8 mouse cellular contexts compared by ENCODE assay signal in the genomic region with DNA sequence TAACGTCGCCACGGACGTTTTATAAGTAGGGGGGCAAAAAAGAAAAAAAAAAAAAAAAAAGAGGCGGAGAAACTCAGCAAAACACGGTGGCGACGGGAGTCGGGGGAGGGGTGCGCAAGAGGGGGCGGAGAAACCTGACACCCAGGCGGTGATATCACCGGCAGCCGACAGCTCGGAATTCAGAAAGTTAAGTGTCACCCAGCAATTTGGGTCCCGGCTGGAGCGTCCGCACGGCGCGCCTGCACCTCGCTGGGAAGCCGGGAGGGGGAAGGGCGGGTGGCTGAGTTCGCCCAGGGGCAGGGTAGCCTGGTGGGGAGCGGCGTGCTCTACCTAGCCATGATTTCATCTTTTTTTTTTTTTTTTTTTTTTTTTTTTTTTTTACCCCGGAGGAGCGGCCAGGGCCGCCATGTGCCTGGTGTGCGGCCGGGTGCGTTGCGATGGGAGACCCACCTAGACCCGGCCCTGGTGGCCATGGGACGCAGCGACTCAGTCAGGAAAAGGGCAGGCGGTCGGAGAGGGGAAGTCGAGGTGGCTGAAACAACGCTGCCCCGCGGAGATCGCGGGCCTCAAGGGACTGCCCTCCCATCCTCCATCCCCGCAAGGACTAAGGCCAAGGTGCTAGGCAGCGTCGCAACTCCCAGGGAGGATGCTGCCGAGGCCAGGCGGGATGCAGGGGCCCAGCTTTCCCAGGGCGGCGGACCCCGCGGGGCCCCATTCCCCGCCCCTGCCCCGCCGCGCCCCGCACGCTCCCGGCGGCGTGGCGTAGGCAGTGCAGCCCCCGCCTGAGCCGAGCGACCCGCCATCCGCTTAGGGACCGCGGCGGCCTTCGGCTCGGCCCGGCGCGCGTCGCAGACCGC. TPM values are rescaled to one million over a fixed set of nuclear protein-coding genes. Genes with fewer than 3 reads are reported as not detected.
A peak's percentile ranks its signal among the peaks of the same experiment; 100 is the strongest.
DNase-seq lines count a peak whose midpoint lies in the region; ATAC-seq and TF ChIP-seq lines count a peak whose summit lies in the region.

No protein-coding gene starts in this region.

- no peak for TF ChIP-seq EP300 in CH12.LX (IDR thresholded peaks at IDR 0.05; ENCODE audit: low read length)

- peak; percentile 73 for ATAC-seq in forebrain, embryonic 11.5 days (replicated peaks; ENCODE audit: low FRiP score)
- ATAC-seq in heart, embryonic 16.5 days (replicated peaks; ENCODE audit: extremely low read depth, insufficient read depth, low FRiP score) = peak; percentile 60
- peak; percentile 75 for ATAC-seq in neural tube, embryonic 15.5 days (ENCODE audit: low FRiP score)

- no peaks in the 10 kb centered on the region for H3K27me3 ChIP-seq in CH12.LX (replicated peaks)
- H3K27me3 ChIP-seq in forebrain, embryonic 11.5 days (ENCODE audit: control insufficient read depth, insufficient read depth, low read length) = no peaks in the 10 kb centered on the region
- no peaks in the 10 kb centered on the region for H3K27me3 ChIP-seq in heart, embryonic 16.5 days (ENCODE audit: control insufficient read depth, insufficient read depth, low read length)
- no peaks in the 10 kb centered on the region for H3K27me3 ChIP-seq in neural tube, embryonic 15.5 days (replicated peaks)

- peak overlapping the region; percentile 96 for H3K9ac ChIP-seq in CH12.LX (ENCODE audit: insufficient read depth, low read depth)
- peak overlapping the region; percentile 96 for H3K9ac ChIP-seq in forebrain, embryonic 11.5 days (ENCODE audit: low read length)
- peak overlapping the region; percentile 84 for H3K9ac ChIP-seq in heart, embryonic 16.5 days (ENCODE audit: low read length)
- H3K9ac ChIP-seq in neural tube, embryonic 15.5 days (replicated peaks) = peak overlapping the region; percentile 91

- dilution Hi-C loops in CH12.LX (cut with MboI; ENCODE audit: extremely low pct_ligation_motif_present, extremely low pct_unique_long_range_greater_than_20kb, low sequenced_read_pairs) = no loop called here

- H3K36me3 ChIP-seq in CH12.LX (replicated peaks in 1 of 2; ENCODE audit: control insufficient read depth in 1 of 2, insufficient read depth in 1 of 2, low read length in 1 of 2) = peaks cover 3 to 32% of the 10 kb centered on the region in 2 experiments
- no peaks in the 10 kb centered on the region for H3K36me3 ChIP-seq in forebrain, embryonic 11.5 days (ENCODE audit: control insufficient read depth, insufficient read depth, low read length)
- peaks cover 3% of the 10 kb centered on the region; the same call in 1 of the 2 replicates for H3K36me3 ChIP-seq in heart, embryonic 16.5 days (ENCODE audit: control insufficient read depth, insufficient read depth)
- H3K36me3 ChIP-seq in neural tube, embryonic 15.5 days = no peaks in the 10 kb centered on the region

- WGBS in forebrain, embryonic 11.5 days = under 1% methylated on average over 77 of the region's 80 CpGs
- WGBS in heart, embryonic 16.5 days = under 1% methylated on average over 76 of the region's 80 CpGs
- WGBS in neural tube, embryonic 15.5 days = under 1% methylated on average over 77 of the region's 80 CpGs

- H3K27ac ChIP-seq in CH12.LX (ENCODE audit: insufficient read depth, low read depth) = peak overlapping the region; percentile 84
- peak overlapping the region; percentile 81 for H3K27ac ChIP-seq in forebrain, embryonic 11.5 days (ENCODE audit: low read depth, low read length)
- peak overlapping the region; percentile 92 for H3K27ac ChIP-seq in heart, embryonic 16.5 days (ENCODE audit: low read length)
- peak overlapping the region; percentile 93 for H3K27ac ChIP-seq in neural tube, embryonic 15.5 days (replicated peaks)

- peaks cover 10 to 52% of the 10 kb centered on the region in 2 experiments for H3K4me1 ChIP-seq in CH12.LX (ENCODE audit: control insufficient read depth in 1 of 2, insufficient read depth in 2 of 2)
- H3K4me1 ChIP-seq in forebrain, embryonic 11.5 days (replicated peaks; ENCODE audit: control insufficient read depth, insufficient read depth, low read length) = peaks cover 4% of the 10 kb centered on the region; the same call in 1 of the 2 replicates
- peaks cover 24% of the 10 kb centered on the region for H3K4me1 ChIP-seq in heart, embryonic 16.5 days (ENCODE audit: control insufficient read depth, insufficient read depth, low read length)
- peaks cover 32% of the 10 kb centered on the region for H3K4me1 ChIP-seq in neural tube, embryonic 15.5 days

- DNase-seq in CH12.LX (ENCODE audit: extremely low read depth) = peak; percentile 88
- peak; percentile 66 for DNase-seq in c-Kit-positive CD71-negative TER-119-negative erythroid progenitor cells, embryonic 14.5 days (ENCODE audit: low read depth)
- peak; percentile 91 for DNase-seq in forebrain, embryonic 11.5 days (ENCODE audit: low spot score)
- peak; percentile 86 to 87 for DNase-seq in kidney, postnatal 36 days
- peak; percentile 91 to 92 for DNase-seq in lung, adult 18-20 months
- peak; percentile 90 to 91 for DNase-seq in thymus, adult 18-20 months

- peaks cover 43% of the 10 kb centered on the region for H3K79me2 ChIP-seq in CH12.LX (replicated peaks; ENCODE audit: control insufficient read depth, extremely low read depth, insufficient read depth, poor library complexity, severe bottlenecking)

- peak; percentile 94 for TF ChIP-seq POLR2A in CH12.LX (IDR thresholded peaks at IDR 0.05; ENCODE audit: low read depth, low read length)

- no peaks in the 10 kb centered on the region for H3K9me3 ChIP-seq in CH12.LX (replicated peaks; ENCODE audit: low read length)
- no peaks in the 10 kb centered on the region for H3K9me3 ChIP-seq in forebrain, embryonic 11.5 days (ENCODE audit: control insufficient read depth, low read length)
- no peaks in the 10 kb centered on the region for H3K9me3 ChIP-seq in heart, embryonic 16.5 days (replicated peaks; ENCODE audit: control insufficient read depth, low read length)
- no peaks in the 10 kb centered on the region for H3K9me3 ChIP-seq in neural tube, embryonic 15.5 days (replicated peaks)

- no peak; the same call in 1 of the 2 replicates for TF ChIP-seq RAD21 in CH12.LX (IDR thresholded peaks at IDR 0.05; ENCODE audit: low read depth, low read length)

- in situ Hi-C loops in CH12.LX (cut with MboI; ENCODE audit: low pct_ligation_motif_present, low pct_unique_long_range_greater_than_20kb, low sequenced_read_pairs) = no loop called here

- H3K4me3 ChIP-seq in CH12.LX (replicated peaks in 1 of 3; ENCODE audit: low read depth in 2 of 3, low read length in 2 of 3, poor library complexity in 1 of 3) = peak overlapping the region; percentile 72 to 89 (median 87)
- H3K4me3 ChIP-seq in forebrain, embryonic 11.5 days (ENCODE audit: low read depth, low read length) = peak overlapping the region; percentile 82
- H3K4me3 ChIP-seq in heart, embryonic 16.5 days (ENCODE audit: low read length) = peak overlapping the region; percentile 91
- H3K4me3 ChIP-seq in neural tube, embryonic 15.5 days (replicated peaks) = peak overlapping the region; percentile 69

- TF ChIP-seq CTCF in CH12.LX (conservative IDR thresholded peaks at IDR 0.05 in 1 of 2, IDR thresholded peaks at IDR 0.05 in 1 of 2; ENCODE audit: low read depth in 2 of 2, low read length in 2 of 2) = no peak

- no peak overlapping the region for H3K4me2 ChIP-seq in CH12.LX (ENCODE audit: insufficient read depth, low read depth, poor library complexity, severe bottlenecking)
- peak overlapping the region; percentile 97 for H3K4me2 ChIP-seq in forebrain, embryonic 11.5 days (ENCODE audit: low read depth, low read length, severe bottlenecking)
- peak overlapping the region; percentile 100 for H3K4me2 ChIP-seq in heart, embryonic 16.5 days (ENCODE audit: low read depth, low read length)
- H3K4me2 ChIP-seq in neural tube, embryonic 15.5 days = peak overlapping the region; percentile 97

TF ChIP-seq in CH12.LX, 34 proteins besides CTCF, POLR2A, EP300 and RAD21 (continues in another document):
- TF ChIP-seq IRF4 (IDR thresholded peaks at IDR 0.05; ENCODE audit: low read depth, low read length) (peak; percentile 45; the same call in 1 of the 2 replicates), MAZ (IDR thresholded peaks at IDR 0.05; ENCODE audit: low read depth, low read length) (peak; percentile 66; the same call in 1 of the 2 replicates), MYC (IDR thresholded peaks at IDR 0.05; ENCODE audit: low read depth, low read length) (peak; percentile 90), ZC3H11A (IDR thresholded peaks at IDR 0.05; ENCODE audit: low read depth, low read length) (no peak), BHLHE40 (IDR thresholded peaks at IDR 0.05; ENCODE audit: low read depth, low read length) (peak; percentile 72), MAX (IDR thresholded peaks at IDR 0.05; ENCODE audit: low read length) (peak; percentile 68; the same call in 1 of the 2 replicates), ELF1 (IDR thresholded peaks at IDR 0.05; ENCODE audit: low read depth, low read length) (no peak), ETS1 (conservative IDR thresholded peaks at IDR 0.05; ENCODE audit: low read depth, low read length) (peak; percentile 73), ZNF384 (IDR thresholded peaks at IDR 0.05; ENCODE audit: low read depth, low read length) (peak; percentile 96), CHD2 (IDR thresholded peaks at IDR 0.05; ENCODE audit: low read length) (peak; percentile 72), MEF2A (IDR thresholded peaks at IDR 0.05; ENCODE audit: borderline replicate concordance, low read depth, low read length) (no peak), NELFE (IDR thresholded peaks at IDR 0.05; ENCODE audit: low read depth, low read length) (peak; percentile 83), RCOR1 (conservative IDR thresholded peaks at IDR 0.05; ENCODE audit: low read depth, low read length) (peak; percentile 46; the same call in 1 of the 2 replicates), JUN (IDR thresholded peaks at IDR 0.05; ENCODE audit: insufficient read depth, low read depth, low read length) (no peak; the same call in 1 of the 2 replicates), KAT2A (IDR thresholded peaks at IDR 0.05; ENCODE audit: insufficient replicate concordance, low read length) (no peak), TCF12 (IDR thresholded peaks at IDR 0.05; ENCODE audit: low read depth, low read length) (peak; percentile 82), USF2 (conservative IDR thresholded peaks at IDR 0.05; ENCODE audit: low read depth, low read length) (no peak), HCFC1 (IDR thresholded peaks at IDR 0.05; ENCODE audit: low read depth, low read length) (peak; percentile 33; the same call in 1 of the 2 replicates), POLR2AphosphoS2 (IDR thresholded peaks at IDR 0.05; ENCODE audit: low read depth, low read length) (0 out of 2 replicates have a peak, but pooled peaks have one; percentile 27), SIN3A (IDR thresholded peaks at IDR 0.05; ENCODE audit: low read length) (peak; percentile 52; the same call in 1 of the 2 replicates)

RNA-seq across cellular contexts. Expression of gene Setd7, which starts 0.9 kb away (rescaled TPM):
- 21.7 and 23.6 TPM in 2 replicates for total RNA-seq in CH12.LX (2012; rRNA removed)
- total RNA-seq in CH12.LX (2014; rRNA removed) = 16.2 and 16.6 TPM in 2 replicates
- 28.9 and 34.3 TPM in 2 replicates for polyA plus RNA-seq in CH12.LX (2012; ENCODE audit: insufficient read length, low read depth)
- 4.3 and 4.6 TPM in 2 replicates for polyA plus RNA-seq in forebrain, embryonic 11.5 days (2014; fragmentation: Nextera tagmentation; extraction: Ambion mirVana)
- 4.5 and 5.0 TPM in 2 replicates for polyA plus RNA-seq in heart, embryonic 16.5 days (2015; fragmentation: Nextera tagmentation; extraction: Ambion mirVana)
- 2.6 and 4.2 TPM in 2 replicates for polyA plus RNA-seq in neural tube, embryonic 15.5 days (2015; fragmentation: Nextera tagmentation; extraction: Ambion mirVana)

Comparison
In these comparisons a context has a peak if more than half of its experiments do, and no peak if none do; other contexts are left out.
1. Peak in every context shown above with its lines: DNase-seq, ATAC-seq, H3K4me3 ChIP-seq and H3K27ac ChIP-seq.